Mouse (Mus musculus) bone marrow, adult 2 months (tissue): ENCODE measurements around the gene Tssk4. TPM values are rescaled to one million over a fixed set of nuclear protein-coding genes. Genes with fewer than 3 reads are reported as not detected.

Experiments used
- H3K27ac ChIP-seq: fragments of 200-500 bp; 2 replicates; pipeline ENCODE4 v1.5.1; 2012; ENCODE audit warnings: low read depth, mild to moderate bottlenecking, control low read depth, inconsistent platforms, low read length; ENCODE audit not compliant: control insufficient read depth, poor library complexity, insufficient read depth
- H3K4me1 ChIP-seq: fragments of 200-500 bp; 2 replicates; pipeline ENCODE4 v1.6.1; 2011; ENCODE audit warnings: low read length; ENCODE audit not compliant: control insufficient read depth, insufficient read depth
- H3K4me3 ChIP-seq: fragments of 200-500 bp; replicated peaks from 2 replicates; pipeline ENCODE3; 2011; ENCODE audit warnings: mild to moderate bottlenecking, low read depth, low read length, control low read depth; ENCODE audit not compliant: control insufficient read depth
- CTCF ChIP-seq: fragments of 200-500 bp; IDR thresholded peaks from 2 replicates; pipeline ENCODE4 v1.5.1; 2011; ENCODE audit warnings: low read length, control low read depth; ENCODE audit not compliant: control insufficient read depth, insufficient read depth
- POLR2A ChIP-seq: fragments of 200-500 bp; IDR thresholded peaks from 2 replicates; pipeline ENCODE4 v1.6.1; 2011; ENCODE audit warnings: low read depth, mild to moderate bottlenecking, control low read depth, low read length, borderline replicate concordance; ENCODE audit not compliant: control insufficient read depth
- WGBS: fragments of 180-500 bp; shearing (Covaris S2); methylation state at CpG from one replicate; pipeline ENCODE4 v1.1.7; 2018; 5-methylcytosine and 5-hydroxymethylcytosine counted together
- polyA plus RNA-seq: library from polyadenylated mRNA; stranded (reverse); fragments of >200 nt; gene quantifications from 2 replicates; pipeline ENCODE4 v1.2.4, GENCODE M21; 2011; ENCODE audit warnings: low replicate concordance; ENCODE audit not compliant: missing spikeins, insufficient read depth, insufficient read length

Gene Tssk4
- polyA plus RNA-seq, 1 experiment: 4.0 TPM

DNA sequence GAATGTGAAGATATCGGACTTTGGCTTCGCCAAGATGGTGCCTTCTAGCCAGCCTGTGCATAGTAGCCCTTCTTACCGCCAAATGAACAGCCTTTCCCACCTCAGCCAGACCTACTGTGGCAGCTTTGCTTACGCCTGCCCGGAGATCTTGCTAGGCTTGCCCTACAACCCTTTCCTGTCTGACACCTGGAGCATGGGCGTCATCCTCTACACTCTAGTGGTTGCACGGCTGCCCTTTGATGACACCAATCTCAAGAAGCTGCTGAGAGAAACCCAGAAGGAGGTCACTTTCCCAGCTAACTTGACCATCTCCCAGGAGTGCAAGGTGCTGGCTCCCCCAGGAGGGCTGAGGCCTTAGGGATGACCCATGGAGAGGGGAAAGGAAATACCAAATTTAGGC, 1.5 kb downstream of the Tssk4 start:
- TF ChIP-seq POLR2A (no peak), CTCF (no peak)
- 81% methylated on average over 7 of the region's 7 CpGs for WGBS
- Histone ChIP-seq H3K4me3 (no peak overlapping the region), H3K27ac (no peak overlapping the region), H3K4me1 (no peaks in the 10 kb centered on the region)

DNA sequence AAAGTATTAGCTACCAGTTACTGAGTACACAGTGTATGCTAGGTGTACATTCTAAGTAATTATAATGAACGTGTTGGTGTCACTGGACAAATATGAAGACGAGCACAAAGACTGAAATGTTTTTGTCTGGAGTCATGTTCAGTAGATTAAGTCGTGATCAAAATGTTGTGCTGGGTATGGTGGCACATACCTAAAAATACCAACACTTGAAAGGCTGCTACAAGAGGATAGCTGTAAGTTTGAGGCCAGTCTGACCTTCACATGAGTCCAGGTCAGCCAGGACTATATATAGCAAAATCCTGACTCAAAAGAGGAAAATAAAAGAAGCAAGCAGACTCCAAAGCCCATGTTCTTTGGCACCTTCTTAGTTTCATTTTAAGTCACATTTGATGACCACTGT, 7.0 kb downstream of the Tssk4 start:
- H3K4me1 ChIP-seq: no peaks in the 10 kb centered on the region
- TF ChIP-seq CTCF: no peak
- no peak for TF ChIP-seq POLR2A
- no peak overlapping the region for H3K27ac ChIP-seq
- 75% methylated on average over 3 of the region's 3 CpGs for WGBS
- no peak overlapping the region for H3K4me3 ChIP-seq

DNA sequence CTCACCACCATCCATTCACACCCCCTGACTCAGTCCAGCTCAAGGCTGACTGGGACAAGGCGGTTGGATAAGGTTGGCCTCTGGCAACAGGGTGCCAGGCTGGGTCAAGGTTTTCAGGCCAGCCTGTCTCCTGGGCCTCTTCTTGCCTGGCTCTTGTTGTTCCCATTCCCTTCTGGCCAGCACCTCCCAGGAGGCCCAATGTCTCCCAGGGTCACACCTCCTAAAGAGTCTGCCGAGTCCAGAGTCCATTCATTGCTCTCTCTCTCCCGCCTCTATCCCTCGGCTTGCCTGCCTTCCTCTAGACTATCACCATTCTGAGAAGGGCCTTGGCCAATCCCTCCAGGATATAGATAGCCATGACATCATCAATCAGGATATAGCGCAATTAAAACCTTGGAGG, 8.0 kb downstream of the Tssk4 start:
- Histone ChIP-seq H3K27ac (no peak overlapping the region), H3K4me1 (no peaks in the 10 kb centered on the region), H3K4me3 (no peak overlapping the region)
- 92% methylated on average over 5 of the region's 5 CpGs for WGBS
- no peak for TF ChIP-seq POLR2A
- TF ChIP-seq CTCF: no peak

DNA sequence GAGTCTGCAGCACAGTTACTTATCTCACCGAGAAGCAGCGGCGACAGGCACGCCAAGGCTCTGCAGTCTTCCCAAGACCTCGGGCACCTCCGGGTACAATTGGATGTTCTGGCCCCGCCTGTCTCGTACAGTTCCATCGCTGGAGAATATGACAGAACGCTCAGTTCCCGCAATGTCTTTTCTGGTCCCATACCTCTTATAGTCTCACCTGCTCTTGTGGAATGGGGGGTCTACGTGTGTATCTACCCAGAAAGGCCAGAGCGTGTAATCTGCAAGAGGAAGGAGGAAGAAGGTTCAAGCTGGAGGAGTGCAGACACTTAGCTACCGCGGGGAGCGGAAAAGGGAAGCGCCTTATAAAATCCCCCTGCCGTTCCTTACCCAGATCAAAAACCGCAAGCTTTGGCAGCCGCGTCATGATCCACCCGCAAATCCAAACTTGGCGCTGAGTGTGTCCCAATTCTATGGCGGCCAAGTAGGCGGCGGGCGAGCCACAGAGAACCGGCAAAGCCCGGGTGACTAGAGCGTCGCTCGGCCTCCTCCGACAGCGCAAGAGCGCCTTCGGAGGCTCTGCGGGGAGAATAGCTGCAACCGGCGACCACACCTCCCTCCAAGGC, 10.1 kb downstream of the Tssk4 start, which contains the start of gene Mdp1:
TSS of gene Mdp1 (minus strand) at position 549 of the 614 bp plus-strand sequence.
- WGBS: under 1% methylated on average over 39 of the region's 39 CpGs
- Histone ChIP-seq H3K4me1 (no peaks in the 10 kb centered on the region), H3K4me3 (peak within 1 kb of the TSS; percentile 76), H3K27ac (peak within 1 kb of the TSS; percentile 69)
- TF ChIP-seq CTCF: peak; percentile 49; the same call in 1 of the 2 replicates
- TF ChIP-seq POLR2A: peak; percentile 73; the same call in 1 of the 2 replicates

DNA sequence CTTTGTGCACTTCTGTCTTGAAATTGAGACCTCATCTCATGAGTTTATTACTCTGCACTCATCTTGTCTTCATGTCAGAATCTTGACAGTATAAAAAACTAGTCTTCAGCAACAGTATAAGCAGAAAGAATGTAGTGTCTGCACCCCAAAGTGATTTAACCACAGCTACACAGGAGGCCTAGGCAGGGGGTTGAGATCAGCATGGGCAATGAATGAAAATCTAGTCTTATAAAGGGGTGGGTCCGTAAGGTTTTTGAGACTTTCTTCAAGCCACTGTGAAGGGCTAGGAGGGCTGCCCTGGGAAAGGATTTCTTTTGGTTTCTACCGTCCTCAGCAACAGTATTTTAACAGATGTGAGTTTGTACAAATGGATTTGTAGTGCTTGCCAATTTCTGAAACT, 10.7 kb downstream of the Tssk4 start:
- Histone ChIP-seq H3K4me3 (peak overlapping the region; percentile 76), H3K4me1 (no peaks in the 10 kb centered on the region), H3K27ac (0 out of 2 replicates have a peak overlapping the region, but pooled peaks have one; percentile 69)
- 60% methylated on average over 2 of the region's 2 CpGs for WGBS
- TF ChIP-seq CTCF (no peak), POLR2A (no peak)

DNA sequence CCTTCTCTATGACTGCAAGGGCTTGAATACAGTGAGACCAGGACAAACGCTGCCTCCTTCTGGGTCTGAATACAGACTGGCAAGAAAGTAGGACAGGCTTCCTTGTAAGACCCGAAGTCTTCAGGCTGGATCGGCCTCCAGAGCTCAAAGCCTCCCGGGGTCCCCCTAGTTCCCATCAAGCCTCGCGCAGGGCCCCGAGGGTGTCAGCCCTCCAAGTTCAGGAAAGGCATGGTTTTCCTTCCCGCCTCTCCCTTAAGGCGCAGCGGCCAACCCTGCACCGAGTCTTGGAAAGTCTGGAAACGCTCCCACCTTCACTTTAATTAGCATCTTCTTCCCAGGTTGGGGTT, 21.5 kb downstream of the Tssk4 start:
- WGBS: under 1% methylated on average over 12 of the region's 12 CpGs
- peak overlapping the region; percentile 80 for H3K27ac ChIP-seq

DNA sequence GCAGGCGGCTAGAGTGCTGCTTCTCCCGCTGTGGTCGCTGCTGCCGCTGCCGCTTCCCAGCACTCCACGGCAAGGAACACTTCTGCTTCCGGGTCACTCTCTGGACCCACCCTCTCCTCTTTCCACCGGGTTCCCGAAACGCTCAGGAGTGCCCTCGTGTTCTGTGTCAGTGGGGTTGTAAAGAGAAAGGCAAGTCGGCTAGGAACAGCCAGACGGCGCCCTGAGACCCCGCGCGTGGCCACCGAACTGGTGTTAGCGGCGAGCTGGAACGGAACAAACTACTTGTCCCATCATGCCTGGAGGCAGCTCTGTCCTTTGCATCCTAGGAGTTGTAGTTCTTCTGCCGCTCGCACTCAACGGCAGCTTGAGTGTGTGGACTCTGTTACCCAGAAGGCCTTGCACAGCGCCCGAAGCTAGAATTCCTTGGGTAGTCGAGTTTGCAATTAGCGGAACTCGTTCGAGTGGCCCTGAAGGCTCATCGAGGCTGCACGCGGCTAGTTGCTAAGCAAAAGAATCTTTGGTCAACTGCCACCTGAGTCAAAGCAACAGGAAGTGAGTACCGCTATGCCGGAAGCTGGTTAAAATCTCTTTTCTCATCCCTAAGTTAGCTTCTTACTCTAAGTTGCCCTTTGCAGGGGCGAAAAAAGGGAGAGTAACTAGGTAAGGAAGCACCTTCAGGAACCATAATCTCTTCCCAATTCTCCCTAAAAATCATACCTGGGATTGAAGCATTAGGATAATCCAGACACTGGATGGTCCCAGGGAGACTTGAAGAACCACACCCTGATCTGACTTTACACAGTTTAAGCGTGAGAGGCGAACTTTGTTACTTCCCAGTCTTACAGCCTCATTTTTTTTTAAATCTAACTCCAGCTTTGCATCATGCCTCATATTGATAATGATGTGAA, 22.1 kb downstream of the Tssk4 start, which contains the start of the genes Gmpr2 and Nedd8:
TSS of gene Gmpr2 (plus strand) at position 109 of the 908 bp plus-strand sequence.
TSS of gene Nedd8 (minus strand) at position 292 of the 908 bp plus-strand sequence.
- Histone ChIP-seq H3K4me3 (peak within 1 kb of the TSS; percentile 75), H3K27ac (peak within 1 kb of the TSS; percentile 80), H3K4me1 (no peaks in the 10 kb centered on the region; the same call in 1 of the 2 replicates)
- under 1% methylated on average over 38 of the region's 38 CpGs for WGBS
- TF ChIP-seq POLR2A (peak; percentile 63; the same call in 1 of the 2 replicates), CTCF (0 out of 2 replicates have a peak, but pooled peaks have one; percentile 7)

More for the DNA sequence above, 21.5 kb downstream of the Tssk4 start:
- TF ChIP-seq POLR2A: no peak
- TF ChIP-seq CTCF: no peak
- Histone ChIP-seq H3K4me1 (no peaks in the 10 kb centered on the region; the same call in 1 of the 2 replicates), H3K4me3 (peak overlapping the region; percentile 75)

DNA sequence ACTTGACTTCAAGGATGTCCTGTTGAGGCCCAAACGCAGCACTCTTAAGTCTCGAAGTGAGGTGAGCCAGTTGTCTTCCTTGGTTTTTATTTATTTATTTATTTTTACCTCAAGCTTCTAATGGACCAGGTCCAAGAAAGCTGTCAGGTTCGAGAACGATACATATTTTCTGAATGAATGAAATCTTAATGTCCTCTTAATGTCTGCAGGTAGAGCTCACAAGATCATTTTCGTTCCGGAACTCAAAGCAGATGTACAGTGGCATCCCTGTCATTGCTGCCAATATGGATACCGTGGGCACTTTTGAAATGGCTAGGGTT, 22.7 kb downstream of the Tssk4 start:
- no peak for TF ChIP-seq POLR2A
- no peak for TF ChIP-seq CTCF
- no peak overlapping the region for H3K27ac ChIP-seq
- WGBS: 53% methylated on average over 7 of the region's 7 CpGs

More for the DNA sequence above, 22.7 kb downstream of the Tssk4 start:
- Histone ChIP-seq H3K4me1 (no peaks in the 10 kb centered on the region; the same call in 1 of the 2 replicates), H3K4me3 (peak overlapping the region; percentile 75)
